Mouse (Mus musculus) layer of hippocampus, postnatal 14 days (tissue): ENCODE data around the gene Kif1bp. TPM values are rescaled to one million over a fixed set of nuclear protein-coding genes. Genes with fewer than 3 reads are reported as not detected.
A peak's percentile ranks its signal among the peaks of the same experiment; 100 is the strongest.
"Not testable (repeated sequence)": the region's sequence is repeated elsewhere in the genome, so short reads cannot be mapped to it uniquely, and the experiment has no call there.

ENCODE experiments used
- DNase-seq, 2 experiments: peaks; one replicate each; pipeline ENCODE4 v3.0.0; 2021 to 2022; ENCODE audit warnings: low spot score in 2 of 2, mixed read lengths in 1 of 2
- long read RNA-seq, 2 experiments: library from polyadenylated mRNA; stranded (forward); transcript quantifications; one replicate each; pipeline ENCODE4 v2.0.0; 2021
- total RNA-seq, 2 experiments: library from RNA; stranded (reverse); gene quantifications; 2 replicates each; pipeline ENCODE4 v1.2.3; 2021

Gene Kif1bp
- 100 to 1,000 TPM; 184 to 187 TPM for total RNA-seq
- long read RNA-seq, experiment 1, transcript Kif1bp-201 (7 exons, 2,472 nt) = major isoform, 308 of 339 reads
- long read RNA-seq, experiment 1, partial matches to known transcripts = 6 of 339 reads
- long read RNA-seq, experiment 1, other reads (novel, unspliced or antisense) = 25 of 339 reads
- long read RNA-seq, experiment 2, transcript Kif1bp-201 (7 exons, 2,472 nt) = major isoform, 286 of 326 reads
- long read RNA-seq, experiment 2, partial matches to known transcripts = 9 of 326 reads
- long read RNA-seq, experiment 2, other reads (novel, unspliced or antisense) = 28 of 326 reads

- DNase-seq = peak; percentile 95 to 98
Measured at GRCm38 (mm10) chr10:62578338-62579100, at the start of gene Kif1bp. Kif1bp (minus strand) TSS chr10:62578457.

- no peak for DNase-seq
Measured at GRCm38 (mm10) chr10:62604161-62604560, 25.9 kb upstream of the Kif1bp start.

- no peak for DNase-seq
Measured at GRCm38 (mm10) chr10:62603233-62604030, 25.2 kb upstream of the Kif1bp start.

GRCm38 (mm10) chr10:62602177-62603040 is 24.2 kb upstream of the Kif1bp start, which contains the start of gene Ddx21:
Ddx21 (minus strand) TSS chr10:62602281.
- peak; percentile 87 to 93 for DNase-seq

- no peak for DNase-seq
Measured at GRCm38 (mm10) chr10:62601833-62602176, 23.5 kb upstream of the Kif1bp start.

- no peak for DNase-seq
Measured at GRCm38 (mm10) chr10:62601053-62601791, 23.0 kb upstream of the Kif1bp start.

- no peak for DNase-seq
Measured at GRCm38 (mm10) chr10:62600056-62600455, 21.8 kb upstream of the Kif1bp start.

GRCm38 (mm10) chr10:62599311-62599710 is 21.1 kb upstream of the Kif1bp start:
- not testable (repeated sequence) for DNase-seq

GRCm38 (mm10) chr10:62592496-62592895 is 14.2 kb upstream of the Kif1bp start:
- DNase-seq = no peak

- DNase-seq = peak; percentile 87 to 94
Measured at GRCm38 (mm10) chr10:62590200-62590599, 11.9 kb upstream of the Kif1bp start.

- no peak for DNase-seq
Measured at GRCm38 (mm10) chr10:62588616-62589015, 10.4 kb upstream of the Kif1bp start.

GRCm38 (mm10) chr10:62583245-62583644 is 5.0 kb upstream of the Kif1bp start:
- DNase-seq = no peak

- DNase-seq = no peak
Measured at GRCm38 (mm10) chr10:62582701-62583100, 4.4 kb upstream of the Kif1bp start.

- no peak for DNase-seq
Measured at GRCm38 (mm10) chr10:62582263-62582662, 4.0 kb upstream of the Kif1bp start.

GRCm38 (mm10) chr10:62579129-62579528 is 872 bp upstream of the Kif1bp start:
- DNase-seq = not testable (repeated sequence)

GRCm38 (mm10) chr10:62577673-62578337 is 452 bp downstream of the Kif1bp start:
- no peak for DNase-seq

- no peak for DNase-seq
Measured at GRCm38 (mm10) chr10:62575001-62575400, 3.3 kb downstream of the Kif1bp start.

- no peak for DNase-seq
Measured at GRCm38 (mm10) chr10:62570126-62570871, 8.0 kb downstream of the Kif1bp start.

- no peak for DNase-seq
Measured at GRCm38 (mm10) chr10:62568861-62569260, 9.4 kb downstream of the Kif1bp start.
